Mouse (Mus musculus) adrenal gland, postnatal 10 days (tissue): ENCODE results near the gene Dus1l. TPM values are rescaled to one million over a fixed set of nuclear protein-coding genes. Genes with fewer than 3 reads are reported as not detected.
"Not testable (repeated sequence)": the region's sequence is repeated elsewhere in the genome, so short reads cannot be mapped to it uniquely, and the experiment has no call there.

Experiments
- DNase-seq: peaks from one replicate; pipeline ENCODE4 v3.0.0; 2021; ENCODE audit warnings: mixed read lengths
- total RNA-seq, 2 experiments: library from RNA; stranded (reverse); gene quantifications; 2 replicates each; pipeline ENCODE4 v1.2.3; 2021

Gene Dus1l
- total RNA-seq, 2 experiments from 2014 or later = 61.2 to 64.3 TPM

- peak; percentile 99 for DNase-seq
Observed at GRCm38 (mm10) chr11:120775774-120776469, 20.3 kb downstream of the Dus1l start.

GRCm38 (mm10) chr11:120773463-120774190 is 22.6 kb downstream of the Dus1l start:
- peak; percentile 12 for DNase-seq

GRCm38 (mm10) chr11:120772749-120773148 is 23.5 kb downstream of the Dus1l start:
- DNase-seq = no peak

DNA sequence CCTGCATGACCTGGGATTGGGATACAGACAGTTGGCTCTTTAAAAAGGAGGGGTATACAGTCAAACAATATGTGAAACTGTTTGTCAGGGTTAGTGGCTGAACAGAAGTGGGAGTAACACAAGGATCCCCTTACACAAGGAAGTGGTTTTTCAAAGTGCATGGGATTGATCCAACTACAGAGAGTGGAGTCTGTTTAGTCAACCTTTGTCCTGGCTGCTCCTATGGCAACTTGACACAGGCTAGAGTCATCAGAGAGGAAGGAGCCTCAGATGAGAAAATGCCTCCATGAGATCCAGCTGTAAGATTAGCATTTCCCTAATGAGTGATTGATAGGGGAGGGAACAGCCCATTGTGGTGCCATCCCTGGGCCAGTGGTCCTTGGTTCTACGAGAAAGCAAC is 28.0 kb downstream of the Dus1l start:
- no peak for DNase-seq

GRCm38 (mm10) chr11:120767023-120767422 is 29.2 kb downstream of the Dus1l start:
- DNase-seq = not testable (repeated sequence)

GRCm38 (mm10) chr11:120763121-120763999 is 32.8 kb downstream of the Dus1l start:
- DNase-seq = not testable (repeated sequence)

GRCm38 (mm10) chr11:120762672-120763041 is 33.5 kb downstream of the Dus1l start, which contains the start of gene Hmga1b:
TSS of gene Hmga1b (plus strand) at chr11:120762794.
- DNase-seq = not testable (repeated sequence)

DNA sequence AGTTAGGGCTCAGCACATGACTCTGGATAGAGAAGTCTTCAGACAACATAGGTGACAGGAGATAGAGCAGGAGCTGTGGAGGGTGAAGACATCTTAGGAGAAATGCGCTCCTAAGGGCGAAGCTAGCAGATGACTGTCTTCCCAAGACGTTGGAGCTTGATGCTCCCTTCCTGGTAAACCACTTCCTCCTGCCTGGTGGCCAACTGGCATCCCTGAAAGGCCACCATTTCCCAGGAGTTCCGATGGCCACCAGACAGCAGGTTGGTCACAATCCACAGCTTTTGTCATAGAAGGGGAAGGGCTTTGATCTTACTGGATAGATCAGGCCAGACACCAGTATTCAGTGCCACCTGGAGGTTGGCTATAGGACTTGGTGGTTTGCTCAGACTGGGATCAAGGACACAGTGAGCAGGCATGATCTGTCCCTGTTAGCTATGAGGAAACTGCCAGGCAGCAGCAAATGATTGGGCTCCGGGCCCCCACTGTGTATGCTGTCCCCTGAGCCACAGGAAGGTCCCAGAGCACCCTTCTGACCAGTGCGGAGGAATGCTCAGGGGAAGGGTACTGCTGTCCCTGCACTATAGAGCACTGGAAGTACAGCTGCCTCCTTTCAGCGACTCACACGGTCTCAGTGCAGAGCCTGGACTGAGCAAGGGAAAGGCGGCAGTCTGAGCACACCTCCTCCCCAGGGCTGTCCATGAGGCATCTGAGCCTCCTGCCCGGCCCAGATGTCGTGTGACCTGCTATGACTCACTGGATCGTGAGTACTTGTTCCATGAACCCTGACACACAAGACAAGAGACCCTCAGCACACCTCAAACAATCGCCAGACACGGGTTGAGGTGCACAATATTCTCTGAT is 34.2 kb downstream of the Dus1l start:
- no peak for DNase-seq

DNA sequence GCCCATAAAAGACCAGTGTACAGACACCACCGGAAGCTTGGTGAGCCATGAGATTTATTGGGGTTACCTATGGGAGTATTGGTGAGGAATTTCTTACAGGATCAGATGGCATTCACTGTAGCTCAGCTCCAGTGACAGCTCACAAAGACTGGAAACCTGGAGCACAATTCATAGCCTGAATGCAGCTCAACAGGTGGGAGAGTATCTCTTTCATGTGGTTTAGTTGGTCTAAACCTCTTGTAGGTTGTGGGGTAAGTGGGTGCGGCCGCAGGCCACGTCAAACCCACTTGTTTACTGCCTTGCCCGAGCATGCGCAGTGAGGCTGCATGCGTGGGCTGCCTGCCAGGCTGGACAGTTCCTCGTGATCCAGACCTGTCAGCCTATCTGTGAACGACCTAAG is 36.0 kb downstream of the Dus1l start:
- DNase-seq = no peak

GRCm38 (mm10) chr11:120751606-120752005 is 44.6 kb downstream of the Dus1l start:
- DNase-seq = no peak

GRCm38 (mm10) chr11:120749430-120749829 is 46.8 kb downstream of the Dus1l start:
- peak; percentile 45 for DNase-seq

DNA sequence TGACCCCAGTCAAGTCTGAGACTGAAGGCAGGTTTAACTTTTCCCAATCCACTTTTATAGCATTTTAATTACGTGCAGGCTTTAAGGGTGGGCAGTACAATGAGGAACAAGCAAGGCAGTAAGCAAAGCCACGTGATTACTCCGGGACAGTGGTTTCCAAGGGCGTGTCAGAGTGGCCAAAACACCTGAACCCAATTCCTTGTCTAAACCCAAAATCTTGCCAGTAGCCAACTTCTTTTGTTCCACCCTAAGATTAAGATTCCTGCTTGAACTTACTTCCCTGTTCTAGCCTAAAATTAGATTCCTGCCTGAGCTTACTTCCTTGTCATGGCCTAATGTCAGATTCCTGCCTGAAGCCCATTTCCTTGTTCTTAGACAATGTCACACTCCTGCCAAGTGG is 48.2 kb downstream of the Dus1l start:
- no peak for DNase-seq

DNA sequence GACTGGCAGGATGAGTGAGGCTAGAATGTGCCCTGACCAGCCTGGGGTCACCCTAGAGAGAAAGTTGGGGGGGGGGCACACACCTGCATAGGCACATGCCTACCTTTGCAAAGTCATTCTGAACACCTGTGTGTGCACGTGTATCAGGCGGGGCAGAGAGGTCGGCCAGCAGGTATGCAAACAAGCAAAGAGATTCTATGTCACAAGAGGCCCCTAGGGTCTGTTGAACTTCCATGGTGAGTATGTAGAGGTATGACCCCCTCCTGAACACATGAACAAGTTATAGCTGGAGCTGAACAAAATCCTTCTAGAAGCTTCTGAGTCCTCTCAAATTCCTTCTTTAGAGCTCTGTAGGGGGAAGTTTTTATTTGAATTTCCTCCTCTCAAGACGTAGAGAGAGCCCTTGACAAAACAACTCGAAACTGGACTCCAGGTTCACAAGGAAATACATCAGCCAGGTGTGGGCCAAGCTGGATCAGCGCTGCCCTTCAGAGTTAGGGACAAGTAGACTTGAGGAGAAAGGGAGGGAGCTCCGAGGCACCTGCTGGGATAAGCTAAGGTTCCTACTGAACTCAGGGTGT is 52.0 kb downstream of the Dus1l start:
- no peak for DNase-seq

DNA sequence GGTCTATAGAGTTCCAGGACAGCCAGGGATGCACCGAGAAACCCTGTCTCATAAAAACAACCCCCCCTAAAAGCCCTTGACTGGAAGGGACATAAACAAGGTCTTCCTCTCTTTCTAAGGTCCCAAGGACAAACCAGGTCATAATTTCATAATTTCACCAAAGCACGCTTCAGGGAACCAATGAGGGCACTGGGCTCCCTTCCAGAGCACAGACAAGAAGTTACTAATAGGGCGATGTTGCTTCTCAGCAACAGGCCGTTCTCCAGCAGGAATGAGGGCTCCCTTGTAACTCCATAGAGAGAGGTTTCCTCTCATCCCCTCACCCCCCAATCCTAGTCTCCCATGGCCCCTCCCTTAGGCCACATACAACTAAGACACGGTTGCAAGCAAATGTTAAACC is 55.2 kb downstream of the Dus1l start:
- no peak for DNase-seq

Other genes with a start within 250 kb of the Dus1l start
- gene Mcrip1, start 246.7 kb downstream of the Dus1l start, total RNA-seq = 10 to 100 TPM; 60.0 to 62.2 TPM
- 10 to 100 TPM in 1 of 2 experiments, 1 to 10 TPM in 1; 7.1 to 21.8 TPM for gene Ppp1r27, start 245.3 kb downstream of the Dus1l start, total RNA-seq
- gene P4hb, start 223.2 kb downstream of the Dus1l start, total RNA-seq = 100 to 1,000 TPM; 424 to 571 TPM
- 100 to 1,000 TPM; 281 to 286 TPM for gene Arhgdia, start 214.8 kb downstream of the Dus1l start, total RNA-seq
- gene Alyref, start 198.0 kb downstream of the Dus1l start, total RNA-seq = 100 to 1,000 TPM; 112 to 114 TPM
- gene Anapc11, start 198.0 kb downstream of the Dus1l start, total RNA-seq = 10 to 100 TPM; 73.1 to 86.4 TPM
- 1 to 10 TPM; 1.0 to 1.3 TPM for gene Npb, start 187.9 kb downstream of the Dus1l start, total RNA-seq
- gene Pcyt2, start 178.5 kb downstream of the Dus1l start, total RNA-seq = 100 to 1,000 TPM; 144 to 150 TPM
- gene Sirt7, start 171.2 kb downstream of the Dus1l start, total RNA-seq = 10 to 100 TPM; 33.2 to 40.3 TPM
- gene Mafg, start 162.8 kb downstream of the Dus1l start, total RNA-seq = 10 to 100 TPM; 41.1 to 46.5 TPM
- 1 to 10 TPM; 5.1 to 5.2 TPM for gene Pycr1, start 152.6 kb downstream of the Dus1l start, total RNA-seq
- gene Myadml2, start 148.2 kb downstream of the Dus1l start, total RNA-seq = 1 to 10 TPM; 3.2 to 7.6 TPM
- gene Notum, start 135.2 kb downstream of the Dus1l start, total RNA-seq = 10 to 100 TPM; 12.4 to 13.3 TPM
- 10 to 100 TPM; 67.9 to 81.5 TPM for gene Aspscr1, start 123.4 kb downstream of the Dus1l start, total RNA-seq
- 10 to 100 TPM; 47.6 to 51.3 TPM for gene Cenpx, start 82.7 kb downstream of the Dus1l start, total RNA-seq
- gene Lrrc45, start 82.5 kb downstream of the Dus1l start, total RNA-seq = 10 to 100 TPM; 20.0 to 27.4 TPM
- gene Rac3, start 74.9 kb downstream of the Dus1l start, total RNA-seq = 1 to 10 TPM; 3.8 to 9.5 TPM
- 10 to 100 TPM; 33.0 to 37.3 TPM for gene Dcxr, start 69.1 kb downstream of the Dus1l start, total RNA-seq
- 10 to 100 TPM in 1 of 2 experiments, 1 to 10 TPM in 1; 9.2 to 17.6 TPM for gene Cbr2, start 64.3 kb downstream of the Dus1l start, total RNA-seq
- gene Hmga1b, start 33.6 kb downstream of the Dus1l start, total RNA-seq = 10 to 100 TPM; 23.9 to 46.6 TPM
- 10 to 100 TPM; 15.9 to 20.6 TPM for gene Rfng, start 12.2 kb downstream of the Dus1l start, total RNA-seq
- gene Gps1, start 12.1 kb downstream of the Dus1l start, total RNA-seq = 10 to 100 TPM; 84.2 to 89.3 TPM
- gene Fasn, start 28.1 kb upstream of the Dus1l start, total RNA-seq = 100 to 1,000 TPM in 1 of 2 experiments, 10 to 100 TPM in 1; 93.1 to 104 TPM
- 10 to 100 TPM in 1 of 2 experiments, 1 to 10 TPM in 1; 8.4 to 10.8 TPM for gene Ccdc57, start 136.5 kb upstream of the Dus1l start, total RNA-seq
- gene Slc16a3, start 152.1 kb upstream of the Dus1l start, total RNA-seq = 10 to 100 TPM; 10.4 to 11.6 TPM
- gene Csnk1d, start 194.9 kb upstream of the Dus1l start, total RNA-seq = 100 to 1,000 TPM; 129 to 131 TPM
- gene Cd7, start 243.0 kb upstream of the Dus1l start, total RNA-seq = 1 to 10 TPM; 1.7 to 2.8 TPM